Mouse (Mus musculus): ENCODE results near the gene Slc9a9. TPM values are rescaled to one million over a fixed set of nuclear protein-coding genes. Genes with fewer than 3 reads are reported as not detected.
A peak's percentile ranks its signal among the peaks of the same experiment; 100 is the strongest.

The Slc9a9 gene
- polyA plus RNA-seq, 2 experiments = 3.7 to 5.1 TPM

DNA sequence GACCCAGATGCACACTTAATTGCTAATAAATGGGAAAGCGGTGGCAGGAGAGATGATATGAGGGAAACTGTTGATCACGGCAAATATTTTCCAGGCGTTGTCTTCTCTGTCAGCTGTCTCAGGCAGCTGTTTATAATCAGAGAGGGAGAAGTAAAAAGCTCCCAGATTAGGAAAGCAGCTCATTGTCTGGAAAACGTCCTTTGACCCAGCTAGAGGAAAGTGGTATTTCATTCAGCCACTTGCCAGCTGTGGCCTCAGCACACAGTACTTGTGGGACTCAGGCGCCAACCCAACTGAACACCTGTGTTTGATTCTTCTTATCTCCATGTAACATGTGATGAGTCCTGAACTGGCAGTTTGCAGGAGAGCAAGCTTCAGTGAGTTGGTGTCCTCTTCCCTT, 252.4 kb downstream of the Slc9a9 start:
- Histone ChIP-seq H3K9ac (ENCODE audit: low read depth, low read length, severe bottlenecking) (no peak overlapping the region), H3K4me3 (replicated peaks; ENCODE audit: low read length) (no peak overlapping the region), H3K36me3 (ENCODE audit: control insufficient read depth, insufficient read depth, low read length) (no peaks in the 10 kb centered on the region), H3K27me3 (ENCODE audit: control insufficient read depth, insufficient read depth, low read length) (no peaks in the 10 kb centered on the region), H3K27ac (replicated peaks; ENCODE audit: low read depth, low read length) (no peak overlapping the region), H3K4me1 (ENCODE audit: control insufficient read depth, insufficient read depth, low read length) (0 out of 2 replicates have a peak, but pooled peaks cover 4% of the 10 kb centered on the region), H3K4me2 (replicated peaks; ENCODE audit: low read depth, low read length, severe bottlenecking) (no peak overlapping the region), H3K9me3 (ENCODE audit: control insufficient read depth, low read length) (no peaks in the 10 kb centered on the region)
- no peak for TF ChIP-seq POLR2A (IDR thresholded peaks at IDR 0.05; ENCODE audit: borderline replicate concordance, extremely low read depth, insufficient read depth, insufficient read length)
- DNase-seq (ENCODE audit: low spot score) (peak; percentile 29), ATAC-seq (ENCODE audit: low FRiP score, low read depth) (peak; percentile 65; the same call in 1 of the 2 replicates)
- 22% methylated on average over 5 of the region's 5 CpGs for WGBS

DNA sequence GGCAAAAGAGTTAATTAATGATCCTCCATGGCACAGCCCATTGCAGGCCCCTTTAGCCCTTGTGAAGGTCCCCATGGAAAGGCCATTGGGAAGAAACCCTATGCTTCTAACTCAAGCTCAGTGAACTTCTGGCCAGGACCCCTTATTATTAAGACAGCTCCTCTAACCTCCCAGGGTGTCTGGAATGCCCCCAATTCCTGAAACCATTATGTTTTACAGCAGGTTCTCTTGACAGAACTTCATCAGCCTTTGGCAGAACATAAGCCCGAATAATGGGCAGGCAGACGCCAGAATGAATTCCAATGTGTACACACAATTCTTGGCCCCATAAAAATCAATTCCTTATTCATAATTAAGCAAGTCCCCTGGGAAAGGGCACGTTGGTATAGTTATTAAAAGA, 256.1 kb downstream of the Slc9a9 start:
- H3K27me3 ChIP-seq (ENCODE audit: control insufficient read depth, insufficient read depth, low read length) = no peaks in the 10 kb centered on the region
- ATAC-seq (ENCODE audit: low FRiP score, low read depth) (no peak), DNase-seq (ENCODE audit: low spot score) (peak; percentile 51)
- H3K4me3 ChIP-seq (replicated peaks; ENCODE audit: low read length) = no peak overlapping the region
- WGBS = 52% methylated on average over 3 of the region's 3 CpGs
- TF ChIP-seq POLR2A (IDR thresholded peaks at IDR 0.05; ENCODE audit: borderline replicate concordance, extremely low read depth, insufficient read depth, insufficient read length) = no peak
- no peaks in the 10 kb centered on the region for H3K36me3 ChIP-seq (ENCODE audit: control insufficient read depth, insufficient read depth, low read length)
- 0 out of 2 replicates have a peak, but pooled peaks cover 4% of the 10 kb centered on the region for H3K4me1 ChIP-seq (ENCODE audit: control insufficient read depth, insufficient read depth, low read length)
- no peak overlapping the region for H3K4me2 ChIP-seq (replicated peaks; ENCODE audit: low read depth, low read length, severe bottlenecking)
- no peaks in the 10 kb centered on the region for H3K9me3 ChIP-seq (ENCODE audit: control insufficient read depth, low read length)
- no peak overlapping the region for H3K9ac ChIP-seq (ENCODE audit: low read depth, low read length, severe bottlenecking)
- no peak overlapping the region for H3K27ac ChIP-seq (replicated peaks; ENCODE audit: low read depth, low read length)

DNA sequence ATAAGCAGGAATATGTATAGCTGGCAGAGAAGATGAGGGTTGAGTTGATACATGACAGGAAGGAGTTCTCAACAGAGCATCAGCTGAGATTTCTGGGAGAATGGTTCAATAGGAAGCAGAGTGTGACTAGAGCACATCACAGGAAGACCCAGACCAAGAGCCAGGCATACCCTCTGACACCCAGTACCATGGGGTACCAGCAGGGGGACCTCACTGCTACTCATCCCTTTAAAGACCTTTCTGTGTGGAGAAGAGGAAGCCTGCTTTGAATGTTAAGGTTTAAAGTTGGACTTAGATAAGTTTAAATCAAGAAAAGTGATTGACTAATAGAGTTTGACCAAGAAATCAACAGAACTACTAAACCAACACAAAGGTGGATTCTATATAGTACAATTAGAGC, 257.4 kb downstream of the Slc9a9 start:
- no peaks in the 10 kb centered on the region for H3K36me3 ChIP-seq (ENCODE audit: control insufficient read depth, insufficient read depth, low read length)
- no peak overlapping the region for H3K9ac ChIP-seq (ENCODE audit: low read depth, low read length, severe bottlenecking)
- 0 out of 2 replicates have a peak, but pooled peaks cover 4% of the 10 kb centered on the region for H3K4me1 ChIP-seq (ENCODE audit: control insufficient read depth, insufficient read depth, low read length)
- H3K27ac ChIP-seq (replicated peaks; ENCODE audit: low read depth, low read length) = no peak overlapping the region
- no peak overlapping the region for H3K4me3 ChIP-seq (replicated peaks; ENCODE audit: low read length)
- TF ChIP-seq POLR2A (IDR thresholded peaks at IDR 0.05; ENCODE audit: borderline replicate concordance, extremely low read depth, insufficient read depth, insufficient read length) = no peak
- no peaks in the 10 kb centered on the region for H3K27me3 ChIP-seq (ENCODE audit: control insufficient read depth, insufficient read depth, low read length)
- no peak overlapping the region for H3K4me2 ChIP-seq (replicated peaks; ENCODE audit: low read depth, low read length, severe bottlenecking)
- ATAC-seq (ENCODE audit: low FRiP score, low read depth) (no peak), DNase-seq (ENCODE audit: low spot score) (no peak)
- H3K9me3 ChIP-seq (ENCODE audit: control insufficient read depth, low read length) = no peaks in the 10 kb centered on the region

DNA sequence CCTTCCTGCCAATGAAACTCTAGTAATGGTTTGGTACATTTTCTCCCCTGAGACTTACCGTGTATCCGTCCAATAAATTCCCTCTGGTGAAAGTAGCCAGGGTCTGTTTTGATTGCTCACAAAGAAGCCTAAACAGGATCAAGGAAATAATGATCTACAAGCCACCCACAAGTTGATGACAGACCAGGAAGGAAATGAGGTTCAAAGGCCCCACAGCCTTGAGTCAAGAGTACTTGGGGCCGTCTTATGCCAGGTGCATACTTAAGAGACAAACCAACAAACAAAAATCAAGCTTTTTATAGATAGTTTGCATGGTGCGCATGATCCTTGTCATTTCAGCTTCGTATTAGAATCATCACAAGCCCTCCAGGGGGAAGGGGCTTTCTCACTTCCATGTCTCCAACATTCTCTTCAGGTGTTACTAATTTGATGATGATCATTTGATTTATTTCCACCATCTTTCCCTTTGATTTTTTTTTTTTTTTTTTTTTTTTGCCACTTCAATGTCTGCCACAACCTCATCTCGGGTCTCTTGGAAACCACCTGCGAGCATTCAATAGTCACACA, 275.9 kb downstream of the Slc9a9 start:
- no peak for TF ChIP-seq POLR2A (IDR thresholded peaks at IDR 0.05; ENCODE audit: borderline replicate concordance, extremely low read depth, insufficient read depth, insufficient read length)
- Histone ChIP-seq H3K9me3 (ENCODE audit: control insufficient read depth, low read length) (no peaks in the 10 kb centered on the region), H3K27me3 (ENCODE audit: control insufficient read depth, insufficient read depth, low read length) (no peaks in the 10 kb centered on the region), H3K4me1 (ENCODE audit: control insufficient read depth, insufficient read depth, low read length) (no peaks in the 10 kb centered on the region), H3K9ac (ENCODE audit: low read depth, low read length, severe bottlenecking) (no peak overlapping the region), H3K27ac (replicated peaks; ENCODE audit: low read depth, low read length) (no peak overlapping the region), H3K4me3 (replicated peaks; ENCODE audit: low read length) (no peak overlapping the region), H3K36me3 (ENCODE audit: control insufficient read depth, insufficient read depth, low read length) (no peaks in the 10 kb centered on the region), H3K4me2 (replicated peaks; ENCODE audit: low read depth, low read length, severe bottlenecking) (no peak overlapping the region)
- no peak for DNase-seq (ENCODE audit: low spot score)
- no peak for ATAC-seq (ENCODE audit: low FRiP score, low read depth)
- 71% methylated on average over 7 of the region's 7 CpGs for WGBS

DNA sequence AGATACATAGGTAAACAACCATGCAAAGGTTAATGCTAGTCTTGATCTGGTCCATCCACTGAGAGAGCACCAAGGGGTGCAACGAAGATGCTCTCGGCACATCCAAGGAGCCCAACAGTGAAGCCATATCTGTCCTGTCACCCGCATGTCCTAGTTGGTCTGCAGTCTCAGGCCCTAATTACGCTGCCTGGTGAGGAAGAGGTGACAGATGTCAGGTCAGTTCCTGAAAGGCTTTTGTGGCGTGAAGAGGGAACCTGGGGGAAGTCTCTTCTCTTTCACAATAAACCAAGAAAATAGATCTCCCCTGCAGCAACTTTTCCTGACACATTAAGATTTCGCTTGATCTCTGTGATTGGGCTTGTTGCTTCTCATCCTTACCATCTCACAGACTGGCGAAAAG, 277.5 kb downstream of the Slc9a9 start:
- Histone ChIP-seq H3K4me3 (replicated peaks; ENCODE audit: low read length) (no peak overlapping the region), H3K9me3 (ENCODE audit: control insufficient read depth, low read length) (no peaks in the 10 kb centered on the region), H3K9ac (ENCODE audit: low read depth, low read length, severe bottlenecking) (no peak overlapping the region), H3K4me1 (ENCODE audit: control insufficient read depth, insufficient read depth, low read length) (no peaks in the 10 kb centered on the region), H3K36me3 (ENCODE audit: control insufficient read depth, insufficient read depth, low read length) (no peaks in the 10 kb centered on the region), H3K27me3 (ENCODE audit: control insufficient read depth, insufficient read depth, low read length) (no peaks in the 10 kb centered on the region), H3K27ac (replicated peaks; ENCODE audit: low read depth, low read length) (no peak overlapping the region), H3K4me2 (replicated peaks; ENCODE audit: low read depth, low read length, severe bottlenecking) (no peak overlapping the region)
- ATAC-seq (ENCODE audit: low FRiP score, low read depth) = no peak
- no peak for TF ChIP-seq POLR2A (IDR thresholded peaks at IDR 0.05; ENCODE audit: borderline replicate concordance, extremely low read depth, insufficient read depth, insufficient read length)
- 87% methylated on average over 7 of the region's 7 CpGs for WGBS
- DNase-seq (ENCODE audit: low spot score) = no peak

DNA sequence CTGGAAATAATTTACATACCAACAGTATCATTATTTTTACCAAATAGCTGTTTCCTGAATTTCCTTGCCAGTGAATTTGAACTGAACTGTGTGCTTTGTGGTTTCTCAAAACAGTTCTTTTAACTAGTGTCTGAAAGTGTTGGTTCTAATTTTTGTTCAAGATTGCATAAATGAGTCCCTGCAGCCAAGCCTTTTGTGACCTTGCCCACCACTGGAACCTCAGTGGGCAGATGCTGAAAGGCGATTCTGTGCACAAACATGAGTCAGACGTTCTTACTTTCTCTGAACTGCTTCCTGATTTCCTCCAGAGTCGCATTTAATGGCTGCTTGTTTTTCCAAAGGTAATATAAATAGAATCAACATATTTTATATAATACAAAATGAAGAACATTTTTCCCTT, 281.0 kb downstream of the Slc9a9 start:
- Histone ChIP-seq H3K36me3 (ENCODE audit: control insufficient read depth, insufficient read depth, low read length) (no peaks in the 10 kb centered on the region), H3K9ac (ENCODE audit: low read depth, low read length, severe bottlenecking) (no peak overlapping the region), H3K27me3 (ENCODE audit: control insufficient read depth, insufficient read depth, low read length) (no peaks in the 10 kb centered on the region), H3K4me2 (replicated peaks; ENCODE audit: low read depth, low read length, severe bottlenecking) (no peak overlapping the region), H3K4me3 (replicated peaks; ENCODE audit: low read length) (no peak overlapping the region), H3K27ac (replicated peaks; ENCODE audit: low read depth, low read length) (no peak overlapping the region), H3K9me3 (ENCODE audit: control insufficient read depth, low read length) (no peaks in the 10 kb centered on the region), H3K4me1 (ENCODE audit: control insufficient read depth, insufficient read depth, low read length) (no peaks in the 10 kb centered on the region)
- DNase-seq (ENCODE audit: low spot score) = no peak
- no peak for ATAC-seq (ENCODE audit: low FRiP score, low read depth)
- no peak for TF ChIP-seq POLR2A (IDR thresholded peaks at IDR 0.05; ENCODE audit: borderline replicate concordance, extremely low read depth, insufficient read depth, insufficient read length)
- WGBS = 54% methylated on average over 3 of the region's 3 CpGs
